Mouse (Mus musculus) brain, embryonic 14.5 days (tissue): Measurements from ENCODE around the gene Plekha7. TPM values are rescaled to one million over a fixed set of nuclear protein-coding genes. Genes with fewer than 3 reads are reported as not detected.

Experiments
- DNase-seq: peaks from one replicate; pipeline ENCODE4 v3.0.0-alpha.2; 2011; ENCODE audit warnings: low read depth
- CTCF ChIP-seq: fragments of 200-500 bp; IDR thresholded peaks from 2 replicates; pipeline ENCODE4 v1.5.1; 2012; ENCODE audit warnings: inconsistent platforms, mild to moderate bottlenecking, moderate library complexity, borderline replicate concordance; ENCODE audit not compliant: insufficient read depth, insufficient read length; ENCODE audit errors: extremely low read depth
- POLR2A ChIP-seq: fragments of 200-500 bp; IDR thresholded peaks from 2 replicates; pipeline ENCODE4 v1.6.1; 2012; ENCODE audit warnings: mild to moderate bottlenecking, inconsistent platforms, borderline replicate concordance; ENCODE audit not compliant: poor library complexity, insufficient read depth, insufficient read length, severe bottlenecking; ENCODE audit errors: extremely low read depth
- polyA plus RNA-seq: library from polyadenylated mRNA; depleted of rRNA; stranded (reverse); fragments of >200 nt; gene quantifications from 2 replicates; pipeline ENCODE4 v1.2.3, GENCODE M21; 2012

Gene Plekha7
- polyA plus RNA-seq, 1 experiment = 13.5 TPM

- DNase-seq = no peak
- peak; percentile 30; the same call in 1 of the 2 replicates for TF ChIP-seq CTCF
- no peak for TF ChIP-seq POLR2A
Measured at GRCm38 (mm10) chr7:116134413-116135292, 173.5 kb downstream of the Plekha7 start.

GRCm38 (mm10) chr7:116132078-116132477 lies 176.1 kb downstream of the Plekha7 start:
- peak; percentile 90 for DNase-seq
- TF ChIP-seq CTCF (peak; percentile 95), POLR2A (no peak)

GRCm38 (mm10) chr7:116131390-116131789 lies 176.8 kb downstream of the Plekha7 start:
- TF ChIP-seq CTCF (peak; percentile 47; the same call in 1 of the 2 replicates), POLR2A (no peak)
- DNase-seq = peak; percentile 90

- TF ChIP-seq CTCF (no peak), POLR2A (no peak)
- DNase-seq = no peak
Measured at GRCm38 (mm10) chr7:116129374-116129773, 178.8 kb downstream of the Plekha7 start.

- no peak for TF ChIP-seq POLR2A
- no peak for TF ChIP-seq CTCF
- DNase-seq = no peak
Measured at GRCm38 (mm10) chr7:116128286-116128685, 179.9 kb downstream of the Plekha7 start.

GRCm38 (mm10) chr7:116127052-116127451 lies 181.1 kb downstream of the Plekha7 start:
- TF ChIP-seq CTCF = no peak
- no peak for TF ChIP-seq POLR2A
- no peak for DNase-seq

GRCm38 (mm10) chr7:116125671-116126070 lies 182.5 kb downstream of the Plekha7 start:
- TF ChIP-seq CTCF = no peak
- TF ChIP-seq POLR2A = no peak
- DNase-seq = no peak

GRCm38 (mm10) chr7:116124057-116124456 lies 184.1 kb downstream of the Plekha7 start:
- no peak for DNase-seq
- TF ChIP-seq POLR2A (no peak), CTCF (no peak)

- DNase-seq = no peak
- TF ChIP-seq POLR2A = no peak
- TF ChIP-seq CTCF = no peak
Measured at GRCm38 (mm10) chr7:116123597-116123985, 184.6 kb downstream of the Plekha7 start.

- TF ChIP-seq POLR2A (no peak), CTCF (no peak)
- peak; percentile 93 for DNase-seq
Measured at GRCm38 (mm10) chr7:116122981-116123596, 185.1 kb downstream of the Plekha7 start.

GRCm38 (mm10) chr7:116121202-116121601 lies 187.0 kb downstream of the Plekha7 start:
- DNase-seq = peak; percentile 63
- TF ChIP-seq POLR2A (no peak), CTCF (no peak)
